Mouse (Mus musculus): ENCODE results near the gene Ptma.
A peak's percentile ranks its signal among the peaks of the same experiment; 100 is the strongest.

DNA sequence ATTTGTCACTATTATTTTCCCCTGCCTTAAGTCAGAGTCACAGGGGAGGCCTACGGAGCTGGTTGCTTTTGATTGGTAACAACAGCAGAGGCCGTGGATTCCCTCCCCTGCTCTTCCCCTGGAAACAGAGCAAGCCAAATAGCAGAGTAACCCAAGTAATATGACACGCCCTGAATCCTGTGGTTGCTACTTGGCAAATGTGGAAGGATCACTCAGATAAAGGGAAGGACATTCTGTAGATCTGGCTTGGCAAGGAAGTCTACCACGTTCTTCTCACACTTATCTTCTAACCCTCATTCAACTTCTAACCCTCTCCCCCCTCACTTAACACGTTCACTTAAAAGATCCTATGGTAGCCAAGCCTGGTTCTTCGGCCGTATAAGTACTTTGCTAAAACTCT is 31.3 kb downstream of the Ptma start:
- TF ChIP-seq CTCF (IDR thresholded peaks at IDR 0.05; ENCODE audit: low read depth) = no peak
- peak; percentile 30; the same call in 1 of the 2 replicates for TF ChIP-seq EP300 (IDR thresholded peaks at IDR 0.05; ENCODE audit: low read depth)
